Mouse (Mus musculus) bone marrow macrophage, adult 2 months (primary cell): ENCODE results near the gene Sec62.

ENCODE experiments used
- CTCF ChIP-seq: IDR thresholded peaks from 2 replicates; pipeline ENCODE4 v1.5.1; 2012; ENCODE audit warnings: low read depth, mild to moderate bottlenecking, low read length, moderate library complexity
- POLR2A ChIP-seq: IDR thresholded peaks from 2 replicates; pipeline ENCODE4 v1.6.1; 2012; ENCODE audit warnings: mild to moderate bottlenecking, low read depth, low read length, borderline replicate concordance

DNA sequence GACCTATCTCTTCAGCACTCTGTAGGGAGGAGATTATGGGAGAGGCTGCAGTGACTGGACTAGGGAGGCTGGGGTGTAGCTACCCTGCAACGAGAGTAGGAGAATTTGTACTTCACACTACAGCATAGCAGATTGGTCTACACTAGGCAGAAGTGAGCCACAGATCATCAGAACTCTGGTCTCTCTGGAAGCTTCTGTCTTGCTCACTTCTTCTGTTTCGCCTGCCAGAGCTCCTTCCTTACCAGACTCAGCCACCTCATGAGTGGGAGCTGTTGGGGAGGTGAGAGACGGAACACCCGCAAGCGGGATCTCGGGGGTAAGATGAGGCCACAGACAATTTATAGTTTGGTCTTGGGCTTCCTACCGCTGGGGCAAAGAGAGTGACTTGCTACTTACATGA, 49.8 kb upstream of the Sec62 start:
- TF ChIP-seq CTCF = no peak
- TF ChIP-seq POLR2A = no peak
